Mouse (Mus musculus) lung, adult 2 months (tissue): Measurements from ENCODE around the gene Rdh16f2. TPM values are rescaled to one million over a fixed set of nuclear protein-coding genes. Genes with fewer than 3 reads are reported as not detected.
"Not testable (repeated sequence)": the region's sequence is repeated elsewhere in the genome, so short reads cannot be mapped to it uniquely, and the experiment has no call there.

Source experiments
- DNase-seq: peaks from one replicate; pipeline ENCODE4 v3.0.0; 2022
- H3K4me1 ChIP-seq: fragments of 200-500 bp; 2 replicates; pipeline ENCODE4 v1.6.1; 2011; ENCODE audit warnings: low read length; ENCODE audit not compliant: control insufficient read depth, insufficient read depth
- H3K4me3 ChIP-seq: fragments of 200-500 bp; replicated peaks from 2 replicates; pipeline ENCODE3; 2011; ENCODE audit warnings: low read depth, mild to moderate bottlenecking, control low read depth, low read length; ENCODE audit errors: extremely low read depth
- CTCF ChIP-seq: fragments of 200-500 bp; IDR thresholded peaks from 2 replicates; pipeline ENCODE4 v1.5.1; 2011; ENCODE audit warnings: mild to moderate bottlenecking, low read length, control low read depth; ENCODE audit not compliant: insufficient read depth
- POLR2A ChIP-seq: fragments of 200-500 bp; IDR thresholded peaks from 2 replicates; pipeline ENCODE4 v1.6.1; 2011; ENCODE audit warnings: low read depth, mild to moderate bottlenecking, control low read depth, low read length, borderline replicate concordance; ENCODE audit errors: extremely low read depth
- WGBS: fragments of 180-500 bp; shearing (Covaris S2); methylation state at CpG from one replicate; pipeline ENCODE4 v1.1.7; 2018; 5-methylcytosine and 5-hydroxymethylcytosine counted together
- polyA plus RNA-seq: library from polyadenylated mRNA; depleted of rRNA; stranded (reverse); fragments of >200 nt; gene quantifications from 2 replicates; pipeline ENCODE4 v1.2.3, GENCODE M21; 2012; rRNA removed

The Rdh16f2 gene
- not detected in 2 replicates for polyA plus RNA-seq

DNA sequence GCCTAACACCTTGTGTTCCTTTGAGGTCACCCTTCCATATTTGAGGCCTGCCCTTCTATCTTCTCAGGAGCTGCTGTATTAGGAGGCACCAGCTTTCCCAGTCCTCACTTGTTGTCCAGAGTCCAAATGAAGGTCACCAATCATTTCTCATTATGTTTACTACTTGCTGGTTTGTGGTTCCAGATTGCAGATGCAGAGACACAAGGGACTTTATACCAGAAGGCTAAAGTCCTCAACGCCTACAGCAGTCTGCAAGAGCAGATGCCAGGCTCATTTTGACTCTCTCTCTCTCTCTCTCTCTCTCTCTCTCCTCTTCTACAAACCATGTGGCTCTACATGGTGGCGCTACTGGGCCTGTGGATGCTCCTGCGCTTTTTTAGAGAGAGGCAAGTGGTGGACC lies at the start of gene Rdh16f2:
Gene Rdh16f2 (plus strand): TSS at position 243 of the 400 bp plus-strand sequence.
- Histone ChIP-seq H3K4me1 (no peaks in the 10 kb centered on the region), H3K4me3 (no peak within 1 kb of the TSS)
- 89% methylated on average over 3 of the region's 3 CpGs for WGBS
- no peak for DNase-seq
- TF ChIP-seq POLR2A (no peak), CTCF (no peak)

DNA sequence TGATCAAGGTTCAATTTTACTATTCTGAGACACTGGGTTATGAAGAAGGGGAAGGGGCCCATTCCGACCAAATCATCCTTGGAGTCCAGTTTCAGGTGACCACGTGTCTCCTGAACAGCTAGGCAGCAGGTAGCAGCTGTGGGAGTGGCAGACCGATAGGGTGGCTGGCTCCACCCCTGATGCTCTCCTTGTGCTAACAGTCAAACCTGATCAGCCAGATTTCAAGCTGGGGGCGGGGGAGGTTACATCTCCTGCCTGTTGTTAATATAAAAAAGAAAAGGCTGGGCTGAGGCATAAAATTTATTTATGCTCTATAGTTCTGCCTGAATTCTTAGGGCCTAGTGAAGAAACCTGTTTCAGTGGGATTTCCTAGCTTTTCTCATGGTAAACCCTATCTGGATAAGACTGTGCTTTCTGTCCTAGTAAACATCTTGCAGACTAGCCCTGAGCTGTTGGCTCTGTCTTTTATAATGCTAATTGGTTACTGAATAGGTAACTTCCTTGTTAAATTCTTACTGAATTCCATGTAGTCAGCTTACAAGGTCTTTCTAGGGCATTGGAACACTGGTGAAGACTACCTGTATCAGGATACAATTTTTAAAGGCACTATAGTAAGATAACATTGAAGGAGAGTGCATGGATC lies 48.9 kb upstream of the Rdh16f2 start:
- not testable (repeated sequence) for H3K4me1 ChIP-seq, DNase-seq, H3K4me3 ChIP-seq
- WGBS, result 68% methylated on average over 4 of the region's 4 CpGs

DNA sequence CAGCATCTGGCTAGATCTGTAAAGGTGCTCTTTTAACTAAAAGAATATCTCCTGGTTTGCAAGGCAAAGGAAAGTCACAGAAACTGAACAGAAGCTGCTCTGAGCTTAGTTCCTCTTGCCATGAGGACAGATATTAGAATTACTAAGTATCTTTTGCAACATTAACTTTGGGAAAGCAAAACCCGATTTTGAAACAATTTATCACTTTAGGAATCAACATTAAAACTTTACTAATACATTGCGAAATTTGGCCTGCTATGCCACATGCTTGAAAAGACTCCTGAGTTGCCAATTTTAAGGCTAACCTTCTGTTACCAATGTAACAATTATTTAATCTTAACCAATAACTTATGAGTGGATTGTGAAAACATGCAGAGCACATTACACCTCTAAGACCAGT lies 44.5 kb upstream of the Rdh16f2 start:
- not testable (repeated sequence) for H3K4me3 ChIP-seq, H3K4me1 ChIP-seq, DNase-seq
- 77% methylated on average over 2 of the region's 2 CpGs for WGBS

DNA sequence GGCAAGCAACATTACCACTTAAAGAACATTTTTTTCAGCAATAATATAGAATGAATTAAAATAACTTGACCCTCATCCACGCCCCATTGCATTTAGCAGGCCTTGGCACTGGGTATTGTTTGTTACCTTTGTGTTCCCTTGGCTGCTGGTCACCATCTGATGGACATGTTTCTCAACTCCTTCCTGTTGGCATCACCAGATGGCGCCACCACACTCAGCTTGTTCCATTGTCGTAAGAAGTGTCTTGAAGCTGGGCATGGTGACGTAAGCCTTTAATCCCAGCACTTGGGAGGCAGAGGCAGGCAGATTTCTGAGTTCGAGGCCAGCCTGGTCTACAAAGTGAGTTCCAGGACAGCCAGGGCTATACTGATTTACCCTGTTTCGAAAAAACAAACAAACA lies 40.9 kb upstream of the Rdh16f2 start:
- 66% methylated on average over 6 of the region's 6 CpGs for WGBS

DNA sequence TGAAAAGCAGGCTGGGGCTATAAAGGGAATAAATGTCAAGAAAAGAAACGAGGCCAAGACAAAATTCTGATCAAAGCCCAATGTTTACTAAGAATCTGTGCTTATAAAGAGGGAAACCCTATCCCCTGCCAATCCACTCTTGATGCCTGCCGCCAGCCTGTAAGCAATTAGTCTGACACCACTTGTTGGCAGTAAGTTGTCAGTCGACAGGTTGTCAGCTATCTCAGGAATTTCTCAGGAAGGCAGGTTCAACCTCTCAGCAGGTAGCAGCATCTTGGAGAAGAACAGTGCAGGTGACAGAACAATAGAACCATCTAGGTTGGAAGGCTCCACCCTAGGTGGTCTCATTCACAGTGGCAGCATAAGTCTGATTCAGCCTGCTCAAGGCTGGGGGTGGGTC lies 37.2 kb upstream of the Rdh16f2 start:
- 74% methylated on average over 3 of the region's 3 CpGs for WGBS
- TF ChIP-seq CTCF (no peak), POLR2A (no peak)
- no peak for DNase-seq

More for the DNA sequence above, 40.9 kb upstream of the Rdh16f2 start:
- TF ChIP-seq POLR2A (no peak), CTCF (peak; percentile 43)
- Histone ChIP-seq H3K4me1 (no peaks in the 10 kb centered on the region; the same call in 1 of the 2 replicates), H3K4me3 (no peak overlapping the region)
- no peak for DNase-seq

DNA sequence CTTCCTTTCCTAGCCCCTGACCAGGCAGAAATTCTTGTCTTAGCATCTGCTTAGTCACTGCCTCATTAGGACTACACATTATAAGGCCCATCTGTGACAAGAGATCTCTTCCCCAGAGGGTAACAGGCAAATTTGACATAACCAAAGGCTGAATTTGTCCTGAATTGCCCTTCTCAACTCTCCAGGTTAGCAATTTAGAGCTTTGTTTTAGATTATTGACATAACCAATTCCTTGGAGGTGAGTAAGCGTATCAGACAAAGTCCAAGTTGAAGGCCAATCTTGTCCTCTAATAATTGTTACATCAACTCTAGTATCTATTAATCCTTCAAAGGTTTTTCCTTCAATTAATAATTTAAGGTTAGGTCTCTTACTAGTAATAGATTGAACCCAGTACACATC lies 32.1 kb upstream of the Rdh16f2 start:
- WGBS, result 90% methylated on average over 1 of the region's 1 CpGs
- H3K4me3 ChIP-seq, DNase-seq, H3K4me1 ChIP-seq: not testable (repeated sequence)

More for the DNA sequence above, 37.2 kb upstream of the Rdh16f2 start:
- Histone ChIP-seq H3K4me3 (no peak overlapping the region), H3K4me1 (no peaks in the 10 kb centered on the region; the same call in 1 of the 2 replicates)

DNA sequence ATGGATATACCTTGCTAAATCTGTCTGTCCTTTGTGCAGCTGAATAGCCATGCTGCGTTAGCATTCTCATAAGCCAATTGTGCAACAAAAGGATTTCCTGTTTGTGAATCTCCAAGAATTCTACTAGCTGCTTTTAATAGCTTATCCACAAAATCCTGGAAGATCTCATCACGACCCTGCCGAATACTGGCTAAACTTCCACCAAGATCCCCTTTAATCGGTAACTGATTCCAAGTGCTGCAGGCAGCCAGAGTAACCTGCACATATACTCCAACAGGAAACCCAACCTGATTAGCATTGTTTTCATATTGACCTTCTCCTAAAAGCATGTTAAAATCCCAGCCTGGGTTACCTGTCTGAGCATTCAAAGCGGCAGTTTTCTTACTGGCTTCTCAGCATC lies 31.0 kb upstream of the Rdh16f2 start:
- Histone ChIP-seq H3K4me3 (no peak overlapping the region), H3K4me1 (no peaks in the 10 kb centered on the region)
- 44% methylated on average over 5 of the region's 5 CpGs for WGBS
- TF ChIP-seq POLR2A (no peak), CTCF (no peak)
- DNase-seq, result no peak

DNA sequence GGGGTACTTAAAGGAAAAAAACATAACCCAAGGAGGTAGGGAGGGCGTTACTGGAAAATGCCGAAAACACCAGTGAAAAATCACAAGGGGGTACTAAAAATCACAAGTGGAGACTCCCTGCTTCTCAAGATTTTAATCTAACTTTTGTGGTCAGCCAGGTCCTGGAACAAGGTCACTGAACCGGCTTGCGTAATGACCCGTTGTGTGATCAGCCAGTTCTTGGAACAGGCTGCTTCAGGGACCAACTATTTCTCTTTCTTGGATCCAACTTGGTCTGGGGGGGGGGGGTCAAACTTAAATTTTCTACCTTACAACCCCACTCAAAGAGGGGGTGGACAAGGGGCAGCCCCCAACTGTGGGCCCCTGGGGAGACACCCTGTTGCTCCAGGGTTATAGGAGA lies 28.5 kb upstream of the Rdh16f2 start:
- not testable (repeated sequence) for H3K4me1 ChIP-seq, DNase-seq, H3K4me3 ChIP-seq
- WGBS, result 73% methylated on average over 5 of the region's 5 CpGs

DNA sequence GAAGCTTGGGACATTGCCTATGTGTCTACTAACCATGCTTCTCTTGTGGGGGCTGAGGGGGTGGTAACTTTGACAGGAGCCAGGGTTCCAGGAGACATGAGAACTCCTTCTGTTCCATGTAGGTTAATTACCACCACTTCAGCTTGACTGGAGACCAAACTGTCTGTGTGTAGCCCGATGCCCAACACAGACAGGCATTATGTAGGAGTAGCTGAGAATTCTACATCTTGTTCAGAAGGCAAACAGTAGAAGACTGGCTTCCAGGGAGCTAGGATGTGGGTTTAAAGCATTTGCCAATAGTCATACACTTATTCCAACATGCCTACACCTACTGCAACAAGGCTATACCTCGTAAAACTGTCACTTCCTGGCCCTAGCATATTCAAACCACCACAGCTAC lies 27.7 kb upstream of the Rdh16f2 start:
- no peak for DNase-seq
- 81% methylated on average over 2 of the region's 2 CpGs for WGBS
- Histone ChIP-seq H3K4me1 (no peaks in the 10 kb centered on the region), H3K4me3 (no peak overlapping the region)
- no peak for TF ChIP-seq CTCF
- TF ChIP-seq POLR2A, result no peak

DNA sequence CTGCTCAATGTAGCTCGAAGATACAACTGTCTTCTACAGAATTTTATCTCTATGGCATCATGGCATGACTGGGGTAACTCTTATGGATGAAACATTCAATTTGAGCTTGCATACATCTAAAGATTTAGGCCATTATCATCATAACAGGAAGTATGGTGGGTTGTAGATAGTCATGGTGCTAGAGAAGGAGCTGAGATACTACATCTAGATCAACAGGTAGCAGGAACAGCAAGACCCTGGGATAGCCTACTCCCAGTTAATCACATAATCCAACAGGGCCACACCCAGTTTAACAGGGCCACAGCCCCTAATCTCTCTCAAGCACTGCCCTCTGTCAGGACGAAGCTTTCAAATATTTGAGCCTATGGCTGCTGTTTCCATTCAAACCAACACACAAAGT lies 25.5 kb upstream of the Rdh16f2 start:
- H3K4me1 ChIP-seq, result no peaks in the 10 kb centered on the region
- 65% methylated on average over 2 of the region's 2 CpGs for WGBS
- DNase-seq, result no peak
- no peak for TF ChIP-seq CTCF
- no peak for TF ChIP-seq POLR2A
- no peak overlapping the region for H3K4me3 ChIP-seq

DNA sequence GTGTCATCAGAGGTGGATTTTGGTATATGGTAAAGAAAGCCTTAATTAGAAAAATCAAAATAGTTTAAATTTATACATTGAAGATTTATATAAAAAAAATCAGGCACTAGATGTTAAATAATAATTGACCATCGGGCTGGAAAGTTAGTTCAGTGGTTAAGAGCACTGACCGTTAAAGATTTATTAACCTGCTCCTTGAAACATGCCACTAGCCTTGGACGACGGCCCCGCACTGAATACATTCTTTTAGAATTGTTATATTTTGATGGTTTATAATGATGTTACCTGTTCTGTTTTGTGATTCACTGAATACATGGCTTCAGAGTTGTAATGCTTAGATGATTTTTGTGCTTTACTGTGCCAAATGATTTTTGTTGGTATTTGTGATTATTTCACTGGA lies 20.3 kb upstream of the Rdh16f2 start:
- DNase-seq, result not testable (repeated sequence)

More for the DNA sequence above, 20.3 kb upstream of the Rdh16f2 start:
- 87% methylated on average over 5 of the region's 5 CpGs for WGBS
- not testable (repeated sequence) for H3K4me1 ChIP-seq, H3K4me3 ChIP-seq
